Mouse (Mus musculus) hindbrain, embryonic 13.5 days (tissue): ENCODE measurements around the gene Olfr149. TPM values are rescaled to one million over a fixed set of nuclear protein-coding genes. Genes with fewer than 3 reads are reported as not detected.
"Not testable (repeated sequence)": the region's sequence is repeated elsewhere in the genome, so short reads cannot be mapped to it uniquely, and the experiment has no call there.

ENCODE experiments used
- ATAC-seq: fragments of 200-750 bp; cut with Nextera tagmentation; 2 replicates; pipeline ENCODE4 v1.8.0; 2017; ENCODE audit warnings: moderate TSS enrichment; ENCODE audit not compliant: low FRiP score
- H3K27ac ChIP-seq: fragments of 300-500 bp; sonication (generic); 2 replicates; pipeline ENCODE4 v1.5.1; 2015; ENCODE audit warnings: inconsistent platforms, mild to moderate bottlenecking, moderate library complexity
- H3K27me3 ChIP-seq: fragments of 300-500 bp; sonication (generic); 2 replicates; pipeline ENCODE4 v1.6.1; 2015; ENCODE audit warnings: mild to moderate bottlenecking, inconsistent platforms
- H3K36me3 ChIP-seq: fragments of 300-500 bp; sonication (generic); 2 replicates; pipeline ENCODE4 v1.6.1; 2015; ENCODE audit warnings: mild to moderate bottlenecking, inconsistent platforms
- H3K4me1 ChIP-seq: fragments of 300-500 bp; sonication (generic); replicated peaks from 2 replicates; pipeline ENCODE4 v1.6.1; 2015; ENCODE audit warnings: inconsistent platforms
- H3K4me2 ChIP-seq: fragments of 300-500 bp; sonication (generic); 2 replicates; pipeline ENCODE4 v1.6.1; 2015; ENCODE audit warnings: inconsistent platforms, mild to moderate bottlenecking, moderate library complexity
- H3K4me3 ChIP-seq: fragments of 300-500 bp; sonication (generic); 2 replicates; pipeline ENCODE4 v1.5.1; 2015; ENCODE audit warnings: mild to moderate bottlenecking, inconsistent platforms
- H3K9ac ChIP-seq: fragments of 300-500 bp; sonication (generic); 2 replicates; pipeline ENCODE4 v1.6.1; 2015; ENCODE audit warnings: mild to moderate bottlenecking, inconsistent platforms
- H3K9me3 ChIP-seq: fragments of 300-500 bp; sonication (generic); 2 replicates; pipeline ENCODE4 v1.6.1; 2016; ENCODE audit warnings: inconsistent platforms
- WGBS: fragments of 180-500 bp; shearing (Covaris S2); methylation state at CpG from one replicate; pipeline ENCODE4 v1.1.7; 2015; 5-methylcytosine and 5-hydroxymethylcytosine counted together
- polyA plus RNA-seq: library from polyadenylated mRNA; unstranded; fragments of >200 nt; fragmentation: Nextera tagmentation; extraction: Ambion mirVana; gene quantifications from 2 replicates; pipeline ENCODE4 v1.2.1, GENCODE M21; 2015

Gene Olfr149
- not detected in 2 replicates for polyA plus RNA-seq

GRCm38 (mm10) chr9:39707017-39707416 is at the start of gene Olfr149:
TSS of gene Olfr149 (minus strand) at chr9:39707117.
- Histone ChIP-seq H3K27me3 (no peaks in the 10 kb centered on the region), H3K9me3 (no peaks in the 10 kb centered on the region)
- no peak for ATAC-seq

GRCm38 (mm10) chr9:39746428-39746827 is 39.5 kb upstream of the Olfr149 start:
- WGBS = 91% methylated on average over 1 of the region's 1 CpGs
- Histone ChIP-seq H3K4me1 (no peaks in the 10 kb centered on the region), H3K36me3 (no peaks in the 10 kb centered on the region), H3K9me3 (no peaks in the 10 kb centered on the region), H3K27me3 (no peaks in the 10 kb centered on the region), H3K4me3 (no peak overlapping the region), H3K27ac (no peak overlapping the region), H3K9ac (no peak overlapping the region), H3K4me2 (no peak overlapping the region)
- ATAC-seq = no peak

More at GRCm38 (mm10) chr9:39707017-39707416, at the start of gene Olfr149:
- Histone ChIP-seq H3K36me3 (no peaks in the 10 kb centered on the region), H3K9ac (no peak within 1 kb of the TSS), H3K27ac (no peak within 1 kb of the TSS), H3K4me1 (no peaks in the 10 kb centered on the region), H3K4me3 (no peak within 1 kb of the TSS), H3K4me2 (no peak within 1 kb of the TSS)

- Histone ChIP-seq H3K27ac (no peak within 1 kb of the TSS), H3K9ac (no peak within 1 kb of the TSS), H3K9me3 (no peaks in the 10 kb centered on the region), H3K4me2 (no peak within 1 kb of the TSS), H3K27me3 (no peaks in the 10 kb centered on the region), H3K4me1 (no peaks in the 10 kb centered on the region), H3K36me3 (no peaks in the 10 kb centered on the region), H3K4me3 (no peak within 1 kb of the TSS)
- no peak for ATAC-seq
Observed at GRCm38 (mm10) chr9:39745949-39746348, 39.0 kb upstream of the Olfr149 start, which contains the start of gene Olfr967. TSS of gene Olfr967 (plus strand) at chr9:39746249.

- WGBS = 85% methylated on average over 1 of the region's 1 CpGs
- no peaks in the 10 kb centered on the region for H3K27me3 ChIP-seq
- ATAC-seq = no peak
Observed at GRCm38 (mm10) chr9:39740741-39741140, 33.8 kb upstream of the Olfr149 start.

DNA sequence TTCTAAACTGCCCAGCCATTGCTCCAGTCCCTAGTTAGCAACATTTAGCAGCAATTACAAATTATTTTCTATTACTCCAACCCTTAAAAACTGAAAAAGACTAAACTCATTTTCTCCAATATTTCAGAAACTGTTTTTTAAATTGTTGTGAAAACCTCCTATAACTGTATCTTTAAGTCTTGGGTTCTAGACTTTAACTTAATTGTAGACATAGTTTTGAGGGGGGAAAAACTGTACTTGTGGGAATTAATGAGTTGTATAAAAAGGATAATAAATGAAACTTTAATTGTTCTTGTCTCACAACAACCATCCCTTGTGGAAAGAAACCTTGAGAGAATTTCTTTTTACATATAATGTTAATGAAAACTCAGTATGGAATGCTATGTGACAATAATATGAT is 23.8 kb upstream of the Olfr149 start, which contains the start of gene Olfr150:
TSS of gene Olfr150 (plus strand) at position 301 of the 400 bp plus-strand sequence.
- no peak within 1 kb of the TSS for H3K9ac ChIP-seq
- no peaks in the 10 kb centered on the region for H3K36me3 ChIP-seq
- no peak within 1 kb of the TSS for H3K4me2 ChIP-seq
- H3K4me1 ChIP-seq = no peaks in the 10 kb centered on the region
- H3K9me3 ChIP-seq = no peaks in the 10 kb centered on the region
- H3K27me3 ChIP-seq = no peaks in the 10 kb centered on the region
- no peak within 1 kb of the TSS for H3K27ac ChIP-seq
- no peak within 1 kb of the TSS for H3K4me3 ChIP-seq
- no peak for ATAC-seq

More at GRCm38 (mm10) chr9:39740741-39741140, 33.8 kb upstream of the Olfr149 start:
- Histone ChIP-seq H3K36me3 (no peaks in the 10 kb centered on the region), H3K4me1 (no peaks in the 10 kb centered on the region), H3K27ac (no peak overlapping the region), H3K9me3 (no peaks in the 10 kb centered on the region), H3K9ac (no peak overlapping the region), H3K4me2 (no peak overlapping the region), H3K4me3 (no peak overlapping the region)

DNA sequence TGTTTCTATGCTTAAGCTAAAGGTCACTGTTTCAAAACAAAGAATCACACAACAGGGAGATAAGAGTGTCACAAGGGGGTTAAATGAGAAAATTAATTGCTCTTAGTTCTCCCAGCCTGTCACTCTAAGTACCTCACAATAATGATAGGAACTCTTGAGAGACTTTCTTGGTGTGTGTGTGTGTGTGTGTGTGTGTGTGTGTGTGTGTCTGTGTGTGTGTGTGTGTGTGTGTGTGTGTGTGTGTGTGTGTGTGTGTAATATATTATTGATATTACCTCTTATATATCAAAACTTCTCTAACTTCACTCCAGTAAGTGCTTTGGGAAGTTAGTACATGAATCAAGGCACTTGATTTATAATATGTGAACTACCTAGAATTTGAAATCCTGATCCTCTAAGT is 4.1 kb upstream of the Olfr149 start, which contains the start of gene Olfr965:
TSS of gene Olfr965 (plus strand) at position 301 of the 400 bp plus-strand sequence.
- no peak for ATAC-seq
- H3K9me3 ChIP-seq = no peaks in the 10 kb centered on the region
- H3K4me3 ChIP-seq = no peak within 1 kb of the TSS
- H3K4me1 ChIP-seq = no peaks in the 10 kb centered on the region
- no peaks in the 10 kb centered on the region for H3K27me3 ChIP-seq
- no peaks in the 10 kb centered on the region for H3K36me3 ChIP-seq
- H3K9ac ChIP-seq = no peak within 1 kb of the TSS
- no peak within 1 kb of the TSS for H3K4me2 ChIP-seq
- no peak within 1 kb of the TSS for H3K27ac ChIP-seq

- no peak overlapping the region for H3K4me3 ChIP-seq
- H3K9me3 ChIP-seq = no peaks in the 10 kb centered on the region
- 80% methylated on average over 3 of the region's 3 CpGs for WGBS
- no peak for ATAC-seq
- no peak overlapping the region for H3K4me2 ChIP-seq
- no peaks in the 10 kb centered on the region for H3K27me3 ChIP-seq
- H3K27ac ChIP-seq = no peak overlapping the region
- no peak overlapping the region for H3K9ac ChIP-seq
- no peaks in the 10 kb centered on the region for H3K4me1 ChIP-seq
- H3K36me3 ChIP-seq = no peaks in the 10 kb centered on the region
Observed at GRCm38 (mm10) chr9:39708958-39709357, 2.0 kb upstream of the Olfr149 start.

DNA sequence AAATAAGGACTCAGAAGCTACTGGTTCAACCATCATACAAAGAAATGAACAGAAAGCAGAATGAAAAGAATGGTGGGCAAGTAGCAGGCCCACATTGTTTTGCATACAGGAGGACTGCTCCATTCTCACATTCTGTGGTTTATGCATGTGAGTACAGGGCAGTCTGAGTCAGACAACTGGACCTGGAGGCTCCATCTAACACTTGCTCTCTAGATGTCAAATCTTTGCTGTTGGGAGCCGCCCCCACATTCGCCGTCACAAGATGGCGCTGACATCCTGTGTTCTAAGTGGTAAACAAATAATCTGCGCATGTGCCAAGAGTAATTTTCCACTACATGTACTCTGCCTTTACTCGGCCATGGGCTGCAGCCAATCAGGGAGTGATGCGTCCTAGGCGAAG is 5.8 kb downstream of the Olfr149 start:
- ATAC-seq, H3K4me1 ChIP-seq, H3K27ac ChIP-seq, H3K4me2 ChIP-seq, H3K9ac ChIP-seq, H3K9me3 ChIP-seq, H3K36me3 ChIP-seq, H3K4me3 ChIP-seq, H3K27me3 ChIP-seq: not testable (repeated sequence)
- 85% methylated on average over 8 of the region's 8 CpGs for WGBS

GRCm38 (mm10) chr9:39679280-39679679 is 27.6 kb downstream of the Olfr149 start:
- Histone ChIP-seq H3K36me3 (no peaks in the 10 kb centered on the region), H3K4me2 (no peak overlapping the region), H3K27ac (no peak overlapping the region), H3K9ac (no peak overlapping the region), H3K27me3 (no peaks in the 10 kb centered on the region), H3K9me3 (no peaks in the 10 kb centered on the region), H3K4me1 (no peaks in the 10 kb centered on the region), H3K4me3 (no peak overlapping the region)
- ATAC-seq = no peak
- WGBS = 67% methylated on average over 2 of the region's 2 CpGs

DNA sequence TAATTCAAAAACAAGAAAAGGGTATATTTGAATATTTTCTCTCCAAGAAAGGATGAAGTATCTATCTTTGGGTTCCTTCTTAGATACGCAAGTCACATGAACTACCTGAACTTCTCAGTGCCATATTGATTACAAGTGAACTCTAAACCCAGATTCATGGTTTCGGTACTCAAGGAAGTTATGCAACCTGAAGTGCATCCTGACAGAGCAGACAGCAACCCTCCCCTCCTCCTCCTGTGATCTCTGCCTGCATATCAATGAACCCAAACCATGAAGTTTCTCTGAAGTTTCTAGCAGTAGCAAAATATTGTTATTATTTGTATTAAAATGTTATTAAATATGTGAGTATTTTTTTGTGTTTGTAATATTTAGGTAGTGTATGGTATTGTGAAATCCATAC is 28.4 kb downstream of the Olfr149 start:
- ATAC-seq = no peak
- Histone ChIP-seq H3K4me3 (no peak overlapping the region), H3K4me2 (no peak overlapping the region), H3K9me3 (no peaks in the 10 kb centered on the region), H3K9ac (no peak overlapping the region), H3K27ac (no peak overlapping the region), H3K36me3 (no peaks in the 10 kb centered on the region), H3K27me3 (no peaks in the 10 kb centered on the region), H3K4me1 (no peaks in the 10 kb centered on the region)
- 94% methylated on average over 2 of the region's 2 CpGs for WGBS

DNA sequence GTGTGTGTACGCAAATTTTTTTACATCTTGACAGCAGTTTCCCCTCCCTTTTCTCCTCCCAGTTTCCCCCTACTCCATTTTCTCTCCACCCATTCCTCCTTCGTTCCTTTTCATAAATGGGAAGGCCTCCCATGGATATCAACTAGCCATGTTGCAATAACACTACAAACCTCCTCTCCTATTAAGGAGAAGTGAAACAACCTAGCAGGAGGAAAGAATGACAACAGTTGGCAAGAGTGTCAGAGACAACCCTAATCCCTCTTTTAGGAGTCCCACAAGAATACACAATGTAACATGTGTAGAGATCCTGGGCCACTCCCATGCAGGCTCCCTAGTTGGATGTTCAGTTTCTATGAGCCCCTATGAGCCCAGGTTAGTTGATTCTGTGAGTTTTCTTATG is 32.1 kb downstream of the Olfr149 start:
- ATAC-seq = no peak
- WGBS = 81% methylated on average over 2 of the region's 2 CpGs
- no peak overlapping the region for H3K27ac ChIP-seq

GRCm38 (mm10) chr9:39669723-39670122 is 37.2 kb downstream of the Olfr149 start:
- Histone ChIP-seq H3K4me2 (no peak overlapping the region), H3K27ac (no peak overlapping the region), H3K9me3 (no peaks in the 10 kb centered on the region), H3K36me3 (no peaks in the 10 kb centered on the region), H3K9ac (no peak overlapping the region), H3K4me3 (no peak overlapping the region), H3K27me3 (no peaks in the 10 kb centered on the region), H3K4me1 (no peaks in the 10 kb centered on the region)
- WGBS = 88% methylated on average over 2 of the region's 2 CpGs
- no peak for ATAC-seq

More for the DNA sequence above, 32.1 kb downstream of the Olfr149 start:
- H3K9me3 ChIP-seq = no peaks in the 10 kb centered on the region
- H3K27me3 ChIP-seq = no peaks in the 10 kb centered on the region
- H3K36me3 ChIP-seq = no peaks in the 10 kb centered on the region
- no peaks in the 10 kb centered on the region for H3K4me1 ChIP-seq
- no peak overlapping the region for H3K4me2 ChIP-seq
- no peak overlapping the region for H3K9ac ChIP-seq
- H3K4me3 ChIP-seq = no peak overlapping the region

GRCm38 (mm10) chr9:39666905-39667304 is 40.0 kb downstream of the Olfr149 start, which contains the start of gene Olfr963:
TSS of gene Olfr963 (plus strand) at chr9:39667205.
- Histone ChIP-seq H3K9ac (no peak within 1 kb of the TSS), H3K4me2 (no peak within 1 kb of the TSS), H3K27me3 (no peaks in the 10 kb centered on the region), H3K27ac (no peak within 1 kb of the TSS), H3K4me1 (no peaks in the 10 kb centered on the region), H3K36me3 (no peaks in the 10 kb centered on the region), H3K9me3 (no peaks in the 10 kb centered on the region), H3K4me3 (no peak within 1 kb of the TSS)
- WGBS = 97% methylated on average over 1 of the region's 1 CpGs
- no peak for ATAC-seq
